Mouse (Mus musculus): ENCODE measurements around the gene Tmem56. TPM values are rescaled to one million over a fixed set of nuclear protein-coding genes. Genes with fewer than 3 reads are reported as not detected.
A peak's percentile ranks its signal among the peaks of the same experiment; 100 is the strongest.

Gene Tmem56
- total RNA-seq (2021), result 10 to 100 TPM; 31.1 to 34.4 TPM
- long read RNA-seq, experiment 1, full-length matches to known transcripts, result 17 of 21 reads
- long read RNA-seq, experiment 1, partial matches to known transcripts, result 0 of 21 reads
- long read RNA-seq, experiment 1, other reads (novel, unspliced or antisense), result 4 of 21 reads
- long read RNA-seq, experiment 2, full-length matches to known transcripts, result 12 of 19 reads
- long read RNA-seq, experiment 2, partial matches to known transcripts, result 0 of 19 reads
- long read RNA-seq, experiment 2, other reads (novel, unspliced or antisense), result 7 of 19 reads

DNA sequence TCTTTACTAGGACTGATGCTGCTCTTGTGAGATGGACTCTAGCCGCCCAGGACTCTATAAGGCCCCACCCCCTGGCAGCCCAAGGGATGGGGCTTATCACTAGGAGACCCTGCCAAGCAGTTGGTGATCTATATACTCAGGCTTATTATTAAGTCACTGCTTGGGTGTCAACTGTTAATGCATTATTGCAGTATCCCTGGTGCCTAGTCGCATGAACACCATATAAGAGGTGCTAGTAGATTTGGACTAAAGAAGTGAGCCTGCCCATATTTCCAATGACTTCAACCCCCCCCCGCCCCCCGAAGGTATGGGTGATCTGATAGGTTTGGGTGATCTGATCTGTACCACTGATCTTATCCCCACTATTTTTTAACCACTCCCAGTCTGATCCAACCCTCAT is at the start of gene Tmem56:
TSS of gene Tmem56 (minus strand) at position 101 of the 400 bp plus-strand sequence.
- intact Hi-C loops (cut with DNase I), result no loop called here
- DNase-seq (ENCODE audit: low spot score in 2 of 2), result no peak

DNA sequence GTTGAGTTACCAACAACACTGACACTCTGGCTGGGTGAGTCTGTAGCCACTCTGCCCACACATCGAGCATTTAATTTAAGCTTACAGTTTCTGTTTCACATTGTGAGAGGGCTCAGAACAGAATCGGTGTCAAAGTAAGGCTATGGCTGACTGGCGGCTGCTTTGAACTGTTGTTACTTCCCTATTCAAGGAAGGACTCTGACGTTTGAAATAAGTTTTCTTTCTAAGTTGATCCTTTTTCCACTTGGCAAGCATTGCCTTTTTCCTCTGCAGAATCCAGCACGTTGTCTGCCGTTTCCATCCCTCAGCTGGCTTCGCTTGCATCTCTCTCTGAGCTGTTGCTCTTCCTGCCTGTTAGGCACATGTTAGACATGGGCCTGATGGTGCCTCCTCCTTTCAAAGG is 47.3 kb upstream of the Tmem56 start:
- intact Hi-C loops (cut with DNase I), result loop anchor here (10.0 kb wide), 1 partner anchor 95 kb away; the partner anchor contains the start of gene Cnn3
- DNase-seq (ENCODE audit: low spot score in 2 of 2), result no peak

DNA sequence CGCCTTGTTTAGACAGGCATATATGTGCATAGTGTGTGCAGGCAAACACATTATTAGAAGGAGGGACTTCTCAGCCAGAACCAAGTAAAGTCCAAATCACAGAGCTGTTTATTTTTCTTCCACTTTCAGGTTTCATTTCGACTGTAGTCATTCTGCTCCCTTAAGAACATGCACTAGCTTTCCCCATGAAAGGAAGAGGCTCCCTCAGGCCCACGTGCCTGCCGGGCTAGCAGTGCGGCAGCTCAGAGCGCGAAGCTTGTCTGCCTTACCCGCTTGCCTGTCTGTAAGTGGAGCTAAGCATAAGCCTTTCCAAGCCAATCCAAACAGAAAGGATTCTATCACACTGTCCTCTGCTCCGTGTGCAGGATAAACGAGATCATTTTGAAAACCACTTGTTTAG is 46.7 kb upstream of the Tmem56 start:
- intact Hi-C loops (cut with DNase I), result loop anchor here (10.0 kb wide), 1 partner anchor 95 kb away; the partner anchor contains the start of gene Cnn3
- no peak for DNase-seq (ENCODE audit: low spot score in 2 of 2)

DNA sequence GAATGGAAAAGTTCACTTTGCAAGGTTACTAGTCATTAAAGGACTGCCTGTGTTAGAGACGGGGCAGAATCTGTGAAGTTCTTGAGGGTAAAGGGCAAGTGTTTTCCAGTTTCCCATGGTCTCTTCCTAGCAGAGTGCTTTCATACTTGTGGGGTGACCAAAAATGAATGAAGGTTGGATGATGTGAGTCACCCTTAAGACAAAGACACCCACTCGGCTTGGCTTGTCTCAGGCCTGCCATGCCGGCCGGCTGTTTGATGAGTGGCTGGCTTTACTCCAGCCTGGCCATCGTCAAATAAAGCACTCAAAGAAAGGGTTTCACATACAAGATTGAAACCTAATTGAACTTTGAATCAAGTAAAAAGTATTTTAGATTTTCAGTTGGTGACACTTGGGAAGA is 44.5 kb upstream of the Tmem56 start:
- intact Hi-C loops (cut with DNase I), result no loop called here

DNA sequence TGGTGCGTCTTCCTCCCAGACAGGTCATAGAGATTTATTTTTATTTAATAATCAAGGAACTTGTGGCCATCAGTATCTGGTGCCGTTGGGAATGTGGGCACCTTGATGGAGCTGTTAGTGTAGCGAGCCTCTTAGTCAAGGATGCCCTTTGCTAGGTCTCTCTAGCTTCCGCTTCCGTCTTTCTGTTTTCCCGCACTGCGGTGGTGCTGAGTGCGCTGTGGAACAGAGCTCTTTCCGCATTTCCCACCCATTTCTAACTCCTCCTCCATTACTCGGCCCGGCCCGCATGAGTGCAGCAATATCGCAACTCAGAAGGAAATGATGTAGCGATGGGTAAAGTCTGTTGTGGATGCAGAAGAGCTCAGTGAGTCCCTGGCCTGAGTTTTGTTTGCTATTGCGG is 40.5 kb upstream of the Tmem56 start:
- intact Hi-C loops (cut with DNase I), result no loop called here

More for the DNA sequence above, 44.5 kb upstream of the Tmem56 start:
- DNase-seq (ENCODE audit: low spot score in 2 of 2), result no peak

DNA sequence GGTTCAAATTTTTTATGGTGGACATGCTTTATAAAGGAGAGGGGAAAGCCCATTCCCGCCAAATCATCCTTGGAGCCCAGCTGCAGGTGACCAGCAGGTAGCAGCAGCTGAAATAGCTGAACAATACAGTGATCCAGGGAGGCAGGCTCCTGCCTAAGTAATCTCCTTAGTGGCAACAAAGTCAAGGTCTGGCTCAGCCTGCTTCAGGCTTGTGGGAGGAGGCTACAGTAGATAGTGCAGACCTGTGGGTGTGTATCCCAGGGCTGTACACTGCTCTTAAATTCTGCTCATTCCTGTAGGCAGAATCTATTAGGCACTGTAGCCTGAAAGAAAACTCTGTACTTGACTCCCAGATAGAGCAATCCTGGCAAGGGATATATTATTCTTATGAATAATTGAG is 38.0 kb upstream of the Tmem56 start:
- DNase-seq (ENCODE audit: low spot score in 2 of 2), result no peak
- intact Hi-C loops (cut with DNase I), result no loop called here

More for the DNA sequence above, 40.5 kb upstream of the Tmem56 start:
- no peak for DNase-seq (ENCODE audit: low spot score in 2 of 2)

DNA sequence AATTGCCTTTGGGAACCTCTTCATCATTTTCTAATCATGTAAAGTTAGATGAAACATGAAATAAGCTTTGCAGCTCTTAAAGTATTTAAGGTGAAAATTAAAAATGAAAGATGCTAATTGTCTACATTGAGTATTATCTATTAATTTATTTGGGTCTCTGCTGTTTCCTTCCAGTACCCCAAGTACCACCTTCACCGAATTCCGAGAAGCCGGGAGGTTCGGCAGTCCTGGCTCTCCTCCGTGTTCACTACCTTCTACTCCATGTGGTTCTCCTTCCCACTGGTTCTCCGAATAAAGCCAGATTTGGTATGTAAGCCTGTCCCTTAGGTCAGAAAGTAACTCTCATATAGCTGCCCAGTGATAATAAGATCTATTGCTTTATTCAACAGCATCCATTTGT is 37.0 kb upstream of the Tmem56 start:
- no peak for DNase-seq (ENCODE audit: low spot score in 2 of 2)
- intact Hi-C loops (cut with DNase I), result no loop called here

DNA sequence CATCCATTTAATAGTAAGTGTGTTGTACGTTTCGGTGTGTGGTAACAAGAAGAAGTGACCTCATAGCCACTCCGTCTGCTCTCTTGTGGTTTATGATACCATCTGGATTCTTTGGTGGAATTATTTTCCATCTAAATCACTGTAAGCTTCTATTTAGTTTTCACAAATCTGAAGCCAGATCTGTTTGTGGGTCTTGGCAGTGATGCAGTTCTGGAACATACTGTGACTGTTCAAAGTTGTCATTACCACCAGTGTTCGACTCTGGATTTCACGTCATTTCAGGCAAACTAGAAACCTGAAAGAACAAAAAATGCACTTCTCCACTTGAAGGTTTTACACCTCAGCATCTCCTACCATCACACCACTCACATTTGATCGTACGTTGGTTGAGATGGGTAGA is 32.6 kb upstream of the Tmem56 start:
- no peak for DNase-seq (ENCODE audit: low spot score in 2 of 2)
- intact Hi-C loops (cut with DNase I), result no loop called here

DNA sequence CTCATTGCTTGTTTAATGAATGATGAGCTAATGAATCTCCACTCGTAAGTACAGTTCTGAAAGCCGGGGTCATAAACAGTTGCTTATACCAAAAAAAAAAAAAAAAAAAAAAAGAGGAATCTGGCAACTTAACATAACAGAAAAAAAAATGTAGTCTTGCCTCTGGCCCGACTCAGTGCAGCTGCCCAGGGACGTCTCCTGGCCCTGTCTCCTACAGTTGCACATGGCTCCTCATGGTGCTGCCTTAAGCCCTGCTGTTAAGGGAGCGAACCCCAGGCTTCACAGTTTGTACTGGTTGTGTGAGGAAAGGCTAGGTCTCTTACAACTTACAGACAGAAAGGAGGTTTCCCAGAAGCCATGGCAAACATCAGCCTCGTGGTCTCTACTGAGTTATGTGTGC is 31.3 kb upstream of the Tmem56 start:
- intact Hi-C loops (cut with DNase I), result no loop called here
- no peak for DNase-seq (ENCODE audit: low spot score in 2 of 2)

DNA sequence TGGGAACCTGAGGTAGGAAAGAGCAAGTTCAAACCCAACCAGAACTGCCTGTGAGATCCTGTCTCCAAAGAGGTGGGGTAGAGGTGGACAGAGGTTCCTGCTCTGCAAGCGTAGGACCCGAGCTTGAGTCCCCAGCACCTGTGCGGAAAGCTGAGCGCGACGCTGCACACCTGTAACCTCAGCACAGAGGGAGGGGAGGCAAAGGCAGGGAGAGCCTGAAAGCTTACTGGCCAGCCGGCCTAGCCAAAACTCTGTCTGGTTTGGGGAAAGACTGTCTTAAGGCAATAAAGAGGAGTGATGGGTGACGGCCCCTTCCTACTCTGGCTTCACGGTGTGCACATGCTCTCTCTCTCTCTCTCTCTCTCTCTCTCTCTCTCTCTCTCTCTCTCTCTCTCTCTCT is 30.1 kb upstream of the Tmem56 start:
- DNase-seq (ENCODE audit: low spot score in 2 of 2), result no peak
- intact Hi-C loops (cut with DNase I), result no loop called here

DNA sequence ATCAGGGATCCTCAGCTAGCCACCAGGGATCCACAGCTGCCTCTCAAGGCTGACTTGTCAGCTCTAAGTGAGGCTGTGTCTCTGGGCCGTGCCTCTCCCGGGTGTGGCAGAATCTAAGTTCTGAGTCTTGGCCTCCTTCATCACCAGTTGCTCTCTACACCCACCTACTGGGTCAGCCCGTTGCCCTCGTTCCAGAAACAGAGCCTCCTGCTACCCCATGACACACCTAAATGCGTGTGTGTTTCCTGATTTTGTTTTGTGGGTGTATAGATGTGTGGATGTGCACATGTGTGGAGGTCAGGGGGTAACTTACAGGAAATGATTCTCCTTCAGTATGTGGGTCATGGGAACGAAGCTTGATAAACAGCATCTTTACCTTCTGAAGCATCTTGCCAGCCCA is 29.5 kb upstream of the Tmem56 start:
- no peak for DNase-seq (ENCODE audit: low spot score in 2 of 2)
- intact Hi-C loops (cut with DNase I), result no loop called here

DNA sequence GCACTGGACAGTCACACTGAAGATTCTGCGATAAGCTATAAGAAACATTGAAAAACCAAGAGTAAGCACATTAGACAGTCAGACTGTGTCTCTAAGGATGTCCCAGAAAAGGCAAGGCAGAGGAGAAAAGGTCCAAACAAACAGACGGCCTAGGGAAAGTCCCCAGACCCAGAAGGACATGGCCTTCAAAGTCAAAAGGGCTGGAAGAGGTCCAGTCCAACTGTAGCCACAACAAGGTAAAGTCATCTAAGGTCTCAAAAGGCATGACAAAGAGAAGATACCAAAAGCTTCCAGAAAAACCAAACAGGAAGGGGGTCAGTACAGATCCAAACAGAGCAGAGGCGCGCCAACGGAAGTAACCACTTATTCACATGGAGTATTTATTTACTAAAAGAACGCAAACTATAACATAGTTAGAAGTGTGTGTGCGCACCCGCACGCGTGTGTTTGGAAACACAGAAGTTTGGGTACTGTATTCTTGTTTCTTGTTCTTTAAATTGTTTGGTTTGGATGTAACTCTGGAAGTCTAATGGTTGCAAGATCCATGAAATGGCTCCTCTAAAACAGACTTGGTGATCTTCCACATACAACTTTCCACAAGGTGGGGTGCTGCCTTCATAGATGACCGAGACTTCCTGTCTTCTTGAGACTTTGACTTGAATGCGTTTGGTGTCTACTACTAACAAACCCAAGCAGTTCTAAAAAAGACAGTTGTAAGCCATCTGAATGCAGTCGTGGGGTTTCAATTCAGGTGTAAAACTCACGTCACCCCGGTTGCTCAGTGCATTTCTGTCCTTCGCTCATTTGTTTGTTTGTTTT is 27.2 kb upstream of the Tmem56 start:
- intact Hi-C loops (cut with DNase I), result loop anchor here (10.0 kb wide), 3 partner anchors 225 to 455 kb away; partner anchors contain the start of gene Slc44a3
- DNase-seq (ENCODE audit: low spot score in 2 of 2), result no peak

DNA sequence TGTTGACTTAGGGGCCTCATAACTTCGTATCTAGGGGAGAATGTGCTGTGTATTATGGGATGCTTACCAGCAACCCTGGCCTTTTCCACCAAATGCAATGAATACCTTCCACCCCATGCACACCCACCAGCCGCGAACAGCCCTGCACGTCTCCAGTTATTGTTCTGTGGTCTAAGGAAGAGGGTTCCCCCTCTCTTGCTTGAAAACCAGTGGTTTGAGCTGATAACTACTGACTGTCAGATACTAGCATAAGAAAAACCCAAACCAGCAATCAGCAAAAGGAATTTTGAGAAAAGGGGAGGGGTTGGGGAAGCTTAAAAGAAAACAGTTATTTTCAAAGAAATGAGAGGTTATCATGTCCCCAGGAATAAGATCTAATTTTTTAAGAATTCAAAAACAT is 26.5 kb upstream of the Tmem56 start:
- intact Hi-C loops (cut with DNase I), result loop anchor here (10.0 kb wide), 3 partner anchors 225 to 455 kb away; partner anchors contain the start of gene Slc44a3
- DNase-seq (ENCODE audit: low spot score in 2 of 2), result no peak

DNA sequence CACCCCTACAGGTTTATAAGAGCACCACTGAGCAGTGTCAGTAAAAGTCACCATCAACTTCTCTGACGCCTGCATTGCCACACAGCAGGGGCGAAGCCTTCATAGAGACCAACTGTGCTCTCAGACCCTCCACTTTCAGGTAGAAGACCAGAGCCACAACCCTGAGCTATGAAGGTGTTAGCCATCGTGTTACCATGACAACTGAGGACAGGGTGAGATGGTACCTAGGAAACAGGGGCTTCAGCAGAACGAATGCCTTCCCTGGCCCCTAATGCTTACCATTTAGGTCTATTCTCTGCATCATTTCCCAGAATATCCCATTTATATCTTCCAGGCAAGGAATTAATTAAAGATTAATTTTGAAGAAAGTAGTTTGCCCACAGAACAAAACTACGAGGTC is 26.0 kb upstream of the Tmem56 start:
- no peak for DNase-seq (ENCODE audit: low spot score in 2 of 2)
- intact Hi-C loops (cut with DNase I), result loop anchor here (10.0 kb wide), 3 partner anchors 226 to 456 kb away; partner anchors contain the start of gene Slc44a3

DNA sequence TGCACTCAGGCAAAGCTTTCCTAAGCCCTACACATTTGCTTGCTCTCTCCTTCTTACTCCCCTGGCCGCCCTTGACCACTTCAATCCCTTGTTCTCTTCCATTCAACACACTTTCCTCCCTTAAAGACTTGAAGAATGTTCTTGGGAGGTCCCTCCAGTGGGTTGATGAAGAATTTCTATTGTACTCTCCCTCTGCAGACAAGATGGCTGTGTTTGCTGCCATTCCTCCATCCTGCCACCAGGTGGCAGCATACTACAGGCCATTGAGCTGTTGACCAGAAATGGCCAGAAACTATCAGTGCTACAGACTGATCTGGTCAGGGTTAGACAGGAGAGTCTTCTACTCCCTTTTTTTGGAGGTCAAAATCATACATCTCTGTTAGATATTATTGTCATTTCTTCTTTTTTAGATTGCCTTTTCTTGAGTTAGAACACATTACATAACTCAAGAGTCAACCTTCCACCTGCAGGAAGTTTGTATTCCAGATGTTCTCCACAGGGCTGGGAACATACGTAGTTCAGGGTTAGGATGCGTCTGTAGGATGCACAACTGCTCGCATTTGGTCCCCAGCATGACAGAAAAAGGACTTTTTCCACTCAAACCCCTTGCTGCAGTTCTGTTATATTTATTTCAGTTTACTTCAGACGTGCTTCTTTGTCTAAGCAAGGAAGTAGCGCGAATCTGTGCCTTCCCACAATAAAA is 24.8 kb upstream of the Tmem56 start:
- intact Hi-C loops (cut with DNase I), result loop anchor here (2.0 to 10.0 kb wide), 5 partner anchors 119 to 457 kb away; partner anchors contain the start of genes Cnn3 and Slc44a3
- DNase-seq (ENCODE audit: low spot score in 2 of 2), result peak; percentile 76 to 81

DNA sequence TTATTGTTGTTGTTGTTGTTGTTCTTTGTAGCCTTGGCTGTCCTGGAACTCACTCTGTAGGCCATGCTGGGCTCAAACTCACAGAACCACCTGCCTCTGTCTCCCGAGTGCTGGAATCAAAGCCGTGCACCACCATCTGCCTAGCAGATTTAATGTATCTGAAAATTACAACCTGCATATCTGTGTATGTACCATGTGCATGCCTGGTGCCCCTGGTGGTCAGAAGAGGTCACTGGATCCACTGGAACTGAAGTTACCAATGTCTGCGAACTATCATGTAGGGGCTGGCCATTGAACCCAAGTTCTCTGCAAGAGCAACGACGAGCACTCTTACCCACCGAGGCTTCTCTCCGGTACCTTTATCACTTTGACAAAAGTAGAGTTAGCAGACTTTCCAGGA is 23.7 kb upstream of the Tmem56 start:
- intact Hi-C loops (cut with DNase I), result loop anchor here (2.0 to 10.0 kb wide), 5 partner anchors 120 to 458 kb away; partner anchors contain the start of genes Cnn3 and Slc44a3
- no peak for DNase-seq (ENCODE audit: low spot score in 2 of 2)

DNA sequence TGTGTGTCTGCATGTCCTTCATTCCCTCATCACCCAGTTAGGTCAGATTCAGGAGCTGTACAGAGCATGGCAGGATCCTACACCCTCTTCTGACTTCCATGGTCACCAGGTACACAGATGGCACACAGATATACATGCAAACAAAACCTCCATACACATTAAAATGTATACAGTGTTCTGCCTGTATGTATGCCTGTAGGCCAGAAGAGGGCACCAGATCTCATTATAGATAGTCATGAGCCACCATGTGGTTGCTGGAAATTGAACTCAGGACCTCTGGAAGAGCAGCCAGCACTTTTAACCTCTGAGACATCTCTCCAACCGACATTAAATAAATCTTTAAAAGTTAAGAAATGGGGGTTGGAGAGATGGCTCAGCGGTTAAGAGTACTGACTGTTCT is 11.3 kb upstream of the Tmem56 start:
- intact Hi-C loops (cut with DNase I), result loop anchor here (5.0 kb wide), 1 partner anchor 122 kb away; the partner anchor contains the start of gene Rwdd3

DNA sequence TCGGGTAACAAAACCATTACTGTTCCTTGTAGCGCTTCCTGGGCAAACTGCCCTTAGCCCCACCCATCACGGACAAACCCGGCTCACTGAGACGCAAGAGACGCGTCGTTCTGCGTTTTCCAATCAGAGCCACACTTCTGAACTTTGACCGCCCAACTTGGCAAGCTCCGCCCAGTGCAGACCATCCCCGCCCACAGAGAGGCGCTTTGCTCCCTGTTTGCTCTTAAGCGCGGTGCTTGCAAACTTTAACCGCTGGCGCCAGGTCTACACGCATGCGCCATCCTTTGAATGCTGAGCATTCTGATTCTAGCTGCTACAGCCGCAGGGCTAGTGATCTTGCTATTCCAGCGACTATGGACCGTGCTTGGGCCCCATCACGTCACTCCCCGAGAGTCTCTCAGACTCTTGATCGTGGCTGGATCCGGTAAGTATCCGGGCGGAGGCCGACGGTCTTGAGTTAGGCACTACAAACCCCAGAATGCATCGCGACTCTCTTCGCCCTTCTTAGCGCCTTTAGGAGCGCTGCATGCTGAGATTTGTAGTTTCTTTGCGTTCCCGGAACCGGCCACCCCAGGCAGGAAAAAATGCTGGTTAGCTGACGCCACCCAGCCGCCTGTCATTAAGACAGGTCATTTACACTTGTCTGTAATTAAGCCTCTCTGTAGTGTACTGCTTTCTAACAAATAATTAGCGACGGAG is 8.8 kb upstream of the Tmem56 start, which contains the start of gene Alg14:
TSS of gene Alg14 (plus strand) at position 214 of the 699 bp plus-strand sequence.
- intact Hi-C loops (cut with DNase I), result loop anchor here (5.0 kb wide), 1 partner anchor 119 kb away; the partner anchor contains the start of gene Rwdd3
- peak; percentile 97 to 98 for DNase-seq (ENCODE audit: low spot score in 2 of 2)

More for the DNA sequence above, 11.3 kb upstream of the Tmem56 start:
- no peak for DNase-seq (ENCODE audit: low spot score in 2 of 2)

DNA sequence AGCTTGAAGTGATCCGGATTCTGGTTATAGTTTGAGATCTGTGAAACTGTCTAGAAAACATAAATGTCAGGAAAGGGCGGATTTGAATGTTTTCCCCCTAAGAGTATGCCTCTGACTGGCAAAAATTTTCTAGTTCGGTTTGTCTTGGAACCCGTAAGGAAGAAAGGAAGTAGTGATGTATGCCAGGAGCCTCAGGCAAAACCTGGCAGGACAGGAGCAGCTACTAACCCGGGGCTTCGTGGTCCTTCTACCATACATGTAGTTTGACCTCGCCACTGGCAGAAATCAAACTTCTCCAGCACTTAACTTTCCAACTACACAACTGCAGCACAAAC is 8.3 kb upstream of the Tmem56 start:
- DNase-seq (ENCODE audit: low spot score in 2 of 2), result no peak
- intact Hi-C loops (cut with DNase I), result loop anchor here (5.0 kb wide), 1 partner anchor 119 kb away; the partner anchor contains the start of gene Rwdd3

Data from left cerebral cortex, postnatal 14 days (tissue).